Mouse (Mus musculus) megakaryocyte, embryonic 14.5 days (primary cell): ENCODE data around the gene Aldh1a3. TPM values are rescaled to one million over a fixed set of nuclear protein-coding genes. Genes with fewer than 3 reads are reported as not detected.

ENCODE experiments used
- H3K27me3 ChIP-seq: replicated peaks from 2 replicates; pipeline ENCODE3; 2012; ENCODE audit warnings: inconsistent platforms
- H3K36me3 ChIP-seq: replicated peaks from 2 replicates; pipeline ENCODE3; 2012; ENCODE audit warnings: low read length, inconsistent platforms, mixed read lengths
- H3K4me1 ChIP-seq: 2 replicates; pipeline ENCODE4 v1.6.1; 2012; ENCODE audit warnings: inconsistent platforms
- H3K4me3 ChIP-seq: replicated peaks from 2 replicates; pipeline ENCODE3; 2012; ENCODE audit warnings: moderate library complexity, mild to moderate bottlenecking, inconsistent platforms
- H3K9me3 ChIP-seq: 2 replicates; pipeline ENCODE4 v1.6.1; 2012; ENCODE audit warnings: inconsistent platforms
- FLI1 ChIP-seq: IDR thresholded peaks from 2 replicates; pipeline ENCODE4 v1.6.1; 2012; ENCODE audit warnings: low read length, inconsistent platforms, mixed read lengths
- GATA1 ChIP-seq: IDR thresholded peaks from 3 replicates; pipeline ENCODE4 v1.6.1; 2012; ENCODE audit warnings: mixed read lengths, low read length, inconsistent platforms, borderline replicate concordance
- polyA plus RNA-seq: library from polyadenylated mRNA; stranded (reverse); fragments of >175 nt; gene quantifications from 2 replicates; pipeline ENCODE4 v1.2.3, GENCODE M21; 2012; ENCODE audit warnings: low replicate concordance; ENCODE audit not compliant: insufficient read depth

The Aldh1a3 gene
- not detected in 2 replicates for polyA plus RNA-seq

DNA sequence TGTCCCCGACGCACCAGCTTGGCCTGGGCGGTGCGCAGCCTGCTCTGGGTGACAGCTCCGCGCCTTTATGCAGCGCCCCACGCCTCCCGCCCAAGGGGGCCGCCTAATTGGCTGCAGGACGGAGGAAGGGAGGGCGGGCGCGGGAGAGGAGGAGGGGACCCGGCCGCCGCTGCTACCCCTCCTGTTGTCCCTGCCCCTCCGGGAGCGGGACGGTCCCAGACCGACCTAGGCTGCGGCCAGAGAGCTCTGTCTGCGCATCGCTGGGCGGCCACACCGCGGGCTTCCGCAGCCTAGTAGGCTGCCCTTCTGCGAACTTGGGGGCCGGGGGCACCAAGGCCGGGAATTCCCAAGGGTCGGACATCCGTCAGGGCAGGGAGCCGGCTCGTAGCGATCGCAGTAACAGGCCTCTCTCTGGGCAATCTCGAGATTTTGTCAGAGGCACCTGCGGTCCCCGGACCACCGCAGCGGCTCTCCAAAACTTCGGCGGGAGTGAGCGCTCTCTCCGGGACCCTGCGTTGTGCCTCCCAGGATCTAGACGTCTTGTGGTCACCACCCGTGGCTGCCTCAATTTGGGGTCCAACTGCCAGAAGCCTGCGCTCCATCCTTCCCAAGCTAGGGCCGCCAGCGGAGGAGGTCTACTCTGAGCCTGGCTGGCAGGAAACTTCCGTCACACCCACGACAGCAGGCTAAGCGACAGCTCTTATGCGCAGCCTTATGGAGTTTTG lies at the start of gene Aldh1a3:
Gene Aldh1a3 (minus strand): TSS at position 81 of the 725 bp plus-strand sequence.
- TF ChIP-seq GATA1: no peak

DNA sequence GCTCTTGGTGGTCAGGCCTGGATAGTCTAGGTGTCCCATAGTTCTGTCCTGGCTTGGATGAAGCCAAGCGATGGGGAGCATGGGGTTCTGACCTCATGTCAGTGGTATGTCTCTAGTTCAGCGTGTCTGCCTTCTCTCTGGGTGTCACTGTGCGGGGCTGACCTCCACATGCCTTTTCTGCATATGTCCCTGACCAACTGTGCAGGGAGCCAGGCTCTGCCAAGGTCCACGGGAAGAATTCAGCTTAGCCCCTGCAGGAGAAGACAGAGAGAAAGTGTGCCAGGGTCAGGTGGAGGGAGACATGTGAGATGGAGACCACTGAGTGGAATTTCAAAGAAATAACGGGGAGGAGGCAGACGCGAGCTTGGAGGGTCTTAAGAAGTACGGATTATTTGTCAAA lies 49.0 kb upstream of the Aldh1a3 start:
- no peak overlapping the region for H3K4me3 ChIP-seq
- TF ChIP-seq FLI1 (no peak), GATA1 (no peak)
- H3K9me3 ChIP-seq: peaks cover 6% of the 10 kb centered on the region
- peaks cover 7% of the 10 kb centered on the region for H3K27me3 ChIP-seq
- H3K36me3 ChIP-seq: no peaks in the 10 kb centered on the region
- H3K4me1 ChIP-seq: peaks cover 22% of the 10 kb centered on the region

More for the DNA sequence above, at the start of gene Aldh1a3:
- Histone ChIP-seq H3K9me3 (peaks cover 2% of the 10 kb centered on the region; the same call in 1 of the 2 replicates), H3K4me3 (peak within 1 kb of the TSS; percentile 86), H3K36me3 (no peaks in the 10 kb centered on the region), H3K27me3 (peaks cover 71% of the 10 kb centered on the region), H3K4me1 (peaks cover 30% of the 10 kb centered on the region)

DNA sequence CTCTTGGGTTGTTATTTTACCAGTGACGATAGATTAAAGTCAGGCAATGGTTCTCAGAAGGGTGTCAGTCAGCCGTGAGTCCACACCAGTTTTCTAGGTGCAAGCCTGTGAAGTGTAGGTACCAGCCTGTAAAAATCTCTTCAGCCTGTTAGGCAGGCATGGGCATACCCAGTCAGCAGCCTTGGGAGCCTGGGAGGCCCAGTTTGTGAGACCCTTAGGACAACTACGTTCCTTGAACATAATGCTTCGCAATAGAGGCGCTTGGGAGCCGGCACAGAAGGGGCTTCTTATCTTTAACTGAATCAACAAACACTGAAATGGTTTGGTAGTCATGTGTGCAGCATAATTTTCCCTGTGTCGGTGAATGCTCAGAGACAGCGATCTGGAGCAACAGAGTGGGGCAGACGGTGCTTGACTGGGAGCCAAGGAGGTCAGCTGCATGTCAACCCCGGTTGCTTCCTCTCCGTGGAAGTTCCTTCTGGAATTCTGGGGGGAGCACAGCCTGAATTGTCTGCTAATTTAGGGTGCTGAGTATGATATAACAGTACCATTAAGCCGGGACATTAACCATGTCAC lies 44.4 kb upstream of the Aldh1a3 start:
- Histone ChIP-seq H3K9me3 (peaks cover 10% of the 10 kb centered on the region), H3K36me3 (no peaks in the 10 kb centered on the region), H3K27me3 (peaks cover 4% of the 10 kb centered on the region), H3K4me3 (no peak overlapping the region), H3K4me1 (peaks cover 6% of the 10 kb centered on the region)
- TF ChIP-seq GATA1 (no peak), FLI1 (no peak)

DNA sequence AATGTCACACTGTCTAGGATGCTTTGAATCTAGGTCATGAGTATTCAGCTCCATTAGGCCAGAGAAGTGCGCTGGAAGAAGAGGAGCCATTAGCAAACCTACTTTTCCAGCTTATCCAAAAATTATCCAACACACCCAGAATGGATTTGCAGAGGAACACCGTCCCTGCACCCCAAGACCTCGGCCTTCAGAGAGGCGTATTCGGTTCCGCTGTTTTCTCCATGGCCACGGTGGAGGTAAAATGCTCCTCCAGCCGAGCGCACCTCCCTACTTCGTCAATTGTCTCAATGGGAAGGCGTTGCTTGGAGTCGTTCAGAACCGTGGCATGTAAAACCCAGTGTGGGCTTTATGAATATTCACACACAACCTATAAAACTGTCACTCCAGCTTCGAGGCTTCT lies 39.3 kb upstream of the Aldh1a3 start:
- Histone ChIP-seq H3K4me3 (no peak overlapping the region), H3K36me3 (no peaks in the 10 kb centered on the region), H3K9me3 (peaks cover 5% of the 10 kb centered on the region), H3K4me1 (no peaks in the 10 kb centered on the region), H3K27me3 (no peaks in the 10 kb centered on the region)
- no peak for TF ChIP-seq FLI1
- TF ChIP-seq GATA1: no peak

DNA sequence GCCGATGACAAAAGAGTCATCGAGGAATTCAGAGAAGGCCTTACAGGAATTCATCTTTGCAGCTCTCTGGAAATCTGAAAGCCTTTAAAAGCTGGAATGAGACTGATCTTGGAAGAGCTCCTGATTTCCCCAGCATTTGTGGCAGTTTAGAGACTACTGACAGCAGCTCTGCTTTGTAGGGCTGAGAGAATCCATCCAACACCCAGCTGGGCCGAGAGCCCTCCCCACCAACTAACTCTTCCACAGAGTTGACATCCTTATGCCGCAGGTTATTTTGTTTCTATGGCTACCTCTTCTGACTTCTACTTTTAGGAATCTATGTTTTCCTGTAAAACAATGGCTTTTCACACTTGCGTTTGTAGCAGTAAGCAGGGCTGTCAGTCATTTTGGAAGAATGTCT lies 37.9 kb upstream of the Aldh1a3 start:
- Histone ChIP-seq H3K4me1 (no peaks in the 10 kb centered on the region), H3K9me3 (no peaks in the 10 kb centered on the region), H3K27me3 (no peaks in the 10 kb centered on the region), H3K4me3 (no peak overlapping the region), H3K36me3 (no peaks in the 10 kb centered on the region)
- TF ChIP-seq FLI1: no peak
- no peak for TF ChIP-seq GATA1

DNA sequence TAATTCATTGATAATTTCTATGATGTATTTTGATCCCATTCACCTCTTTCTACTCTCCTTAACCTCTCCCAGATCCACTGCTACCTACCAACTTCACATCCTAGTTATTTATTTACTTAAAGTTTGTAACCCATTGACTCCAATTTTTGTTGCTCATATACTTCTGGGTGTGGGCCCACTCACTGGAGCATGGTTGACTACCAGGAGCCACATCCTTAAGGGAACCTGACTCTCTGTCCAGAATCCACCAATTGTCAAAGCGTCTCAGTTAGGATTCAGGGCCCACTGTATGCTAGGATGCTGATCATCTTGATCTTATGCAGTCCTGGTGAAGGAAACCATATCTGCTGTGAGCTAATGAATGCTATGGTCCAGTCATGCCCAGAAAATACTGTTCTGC lies 35.8 kb upstream of the Aldh1a3 start:
- Histone ChIP-seq H3K4me3 (no peak overlapping the region), H3K4me1 (no peaks in the 10 kb centered on the region), H3K9me3 (no peaks in the 10 kb centered on the region), H3K27me3 (peaks cover 9% of the 10 kb centered on the region), H3K36me3 (no peaks in the 10 kb centered on the region)
- no peak for TF ChIP-seq GATA1
- TF ChIP-seq FLI1: no peak

DNA sequence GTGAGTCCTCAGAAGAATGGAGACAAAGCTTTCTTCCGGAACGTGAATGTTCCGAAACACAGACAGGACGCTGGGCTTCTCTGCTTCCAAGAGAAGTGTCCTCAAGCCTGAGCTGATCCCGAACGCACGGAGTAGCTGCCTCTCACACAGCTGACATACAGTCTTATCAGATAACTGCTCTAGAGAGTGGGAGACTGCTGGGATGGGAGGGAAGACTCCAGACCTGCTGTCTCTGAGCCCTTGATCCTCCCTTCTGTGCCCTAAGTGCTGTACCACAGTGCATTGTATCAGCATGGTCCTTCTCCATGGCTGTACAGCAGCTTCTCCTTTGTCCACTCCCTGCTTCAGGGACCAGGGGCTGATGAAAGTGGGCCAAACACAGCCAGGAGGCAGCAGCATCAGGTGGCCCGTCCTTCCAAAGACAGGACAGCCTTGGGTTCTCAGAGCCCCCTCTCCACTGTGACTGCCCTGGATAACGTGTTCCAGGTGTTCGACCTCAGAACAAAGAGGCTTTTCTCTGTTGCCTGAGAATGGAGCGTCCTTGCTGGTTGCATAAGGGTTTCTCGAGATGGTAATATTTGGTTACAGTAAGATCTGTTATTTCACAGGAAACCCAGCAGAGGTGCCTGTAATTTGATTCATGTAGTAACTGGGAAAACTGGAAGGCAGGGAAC lies 24.4 kb upstream of the Aldh1a3 start:
- Histone ChIP-seq H3K9me3 (no peaks in the 10 kb centered on the region), H3K36me3 (no peaks in the 10 kb centered on the region), H3K4me1 (peaks cover 31% of the 10 kb centered on the region), H3K27me3 (peaks cover 14% of the 10 kb centered on the region), H3K4me3 (no peak overlapping the region)
- TF ChIP-seq FLI1: no peak
- TF ChIP-seq GATA1: no peak

DNA sequence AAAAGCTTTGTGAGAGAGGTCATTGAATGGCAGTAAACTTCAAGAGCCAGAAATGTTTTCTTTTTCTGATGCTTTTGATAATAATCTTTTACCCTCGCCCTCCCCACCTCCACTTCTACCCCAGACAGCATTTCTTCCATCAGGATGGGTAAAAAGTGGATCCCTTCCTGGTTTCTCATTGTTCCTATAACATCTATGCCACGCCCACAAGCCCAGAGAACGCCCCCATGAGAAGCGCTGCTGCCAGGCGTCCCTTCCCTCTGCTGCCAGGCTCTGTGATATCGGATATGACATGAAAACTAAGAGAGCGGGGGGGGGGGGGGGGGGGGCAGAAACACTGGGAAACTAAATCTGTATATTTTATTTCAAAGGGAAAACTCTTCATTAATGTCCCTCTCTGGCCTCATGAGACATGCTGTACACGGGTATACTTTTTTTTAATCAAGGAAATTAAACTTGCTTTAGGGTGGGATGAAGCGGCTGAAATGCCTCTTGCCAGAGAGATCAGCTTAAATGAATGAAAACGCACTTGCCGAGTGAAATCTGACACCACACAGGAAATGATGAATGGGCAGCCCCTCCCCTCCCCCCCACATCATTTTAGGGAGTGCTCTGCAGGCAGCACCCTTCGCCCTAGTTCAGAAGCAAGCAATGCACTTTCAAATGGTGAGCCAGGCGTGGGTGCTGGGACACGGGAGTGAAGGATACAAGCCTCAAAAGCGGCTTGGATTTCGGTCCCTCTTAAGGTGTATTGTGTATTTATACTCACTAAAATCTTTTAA lies 22.8 kb upstream of the Aldh1a3 start:
- peaks cover 13% of the 10 kb centered on the region for H3K27me3 ChIP-seq
- H3K4me3 ChIP-seq: peak overlapping the region; percentile 86
- TF ChIP-seq GATA1: no peak
- TF ChIP-seq FLI1: no peak
- no peaks in the 10 kb centered on the region for H3K36me3 ChIP-seq
- H3K9me3 ChIP-seq: no peaks in the 10 kb centered on the region
- peaks cover 44% of the 10 kb centered on the region for H3K4me1 ChIP-seq

DNA sequence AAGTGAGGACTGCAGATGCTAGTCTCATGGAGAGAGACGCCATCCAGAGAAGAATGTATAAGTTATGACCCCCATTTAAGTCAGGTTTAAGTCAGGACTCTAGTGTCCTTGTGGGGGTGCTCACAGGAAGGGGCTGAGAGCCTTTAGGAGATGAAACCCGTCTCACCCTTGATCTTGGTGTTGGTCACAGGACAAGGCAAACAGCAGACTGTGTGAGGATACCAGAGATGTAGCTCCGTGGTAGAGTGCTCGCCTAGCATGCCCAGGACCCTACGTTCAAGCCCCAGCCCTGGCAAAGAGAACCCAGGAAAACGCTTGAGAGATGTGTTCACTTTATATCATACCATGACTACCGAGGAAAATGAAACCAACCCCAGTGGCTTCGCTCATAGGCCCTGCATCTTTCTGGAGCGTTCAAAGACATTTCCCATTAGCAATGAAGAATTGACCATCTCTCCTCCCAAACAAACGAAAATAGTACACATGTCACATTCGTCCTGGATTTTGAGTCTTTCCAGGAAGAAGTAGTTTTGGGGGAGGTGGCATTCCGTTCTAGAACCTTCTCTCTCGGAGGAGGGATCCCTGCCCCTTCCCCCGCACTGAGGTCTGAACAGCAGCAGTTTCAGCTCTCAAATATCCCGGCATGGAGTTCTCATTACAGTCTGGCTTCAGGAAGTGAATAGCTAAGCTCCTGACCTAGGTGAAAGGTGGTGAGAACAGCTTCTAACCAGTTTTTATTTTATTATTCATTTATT lies 21.6 kb upstream of the Aldh1a3 start:
- H3K36me3 ChIP-seq: no peaks in the 10 kb centered on the region
- peaks cover 12% of the 10 kb centered on the region for H3K27me3 ChIP-seq
- no peaks in the 10 kb centered on the region for H3K9me3 ChIP-seq
- no peak overlapping the region for H3K4me3 ChIP-seq
- no peak for TF ChIP-seq GATA1
- TF ChIP-seq FLI1: no peak
- peaks cover 51% of the 10 kb centered on the region for H3K4me1 ChIP-seq
